In the genomic region with DNA sequence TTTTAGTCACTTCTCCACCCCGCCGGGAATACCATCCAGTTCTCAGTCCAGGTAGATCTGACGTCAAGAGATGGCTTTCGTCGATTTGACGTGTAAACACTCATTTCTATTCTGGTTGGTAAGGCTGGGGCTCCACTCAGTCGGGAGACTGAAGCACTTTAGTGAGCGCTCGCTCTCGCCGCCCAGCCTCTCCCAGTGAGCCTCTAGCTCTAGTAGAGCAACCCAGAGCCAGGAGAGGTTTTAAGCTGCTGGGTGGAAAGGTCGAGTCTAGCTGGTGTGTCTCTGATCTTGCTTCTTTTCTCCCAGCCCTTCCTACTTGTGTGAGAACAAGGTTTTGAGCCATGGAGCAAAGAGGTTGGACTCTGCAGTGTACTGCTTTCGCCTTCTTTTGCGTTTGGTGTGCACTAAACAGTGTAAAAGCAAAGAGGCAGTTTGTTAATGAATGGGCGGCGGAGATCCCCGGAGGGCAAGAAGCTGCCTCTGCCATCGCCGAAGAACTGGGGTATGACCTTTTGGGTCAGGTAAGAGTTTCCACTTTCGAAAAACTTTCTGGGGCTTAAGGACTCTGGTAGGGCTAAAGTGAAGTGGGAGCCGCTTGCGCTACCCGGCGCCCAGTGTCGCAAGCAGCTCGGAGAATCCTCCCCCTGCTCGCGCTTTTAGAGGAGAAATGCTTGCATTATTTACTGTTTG, we compare ENCODE assay signal across 8 mouse cellular contexts. TPM values are rescaled to one million over a fixed set of nuclear protein-coding genes. Genes with fewer than 3 reads are reported as not detected.
DNase-seq lines count a peak whose midpoint lies in the region; ATAC-seq and TF ChIP-seq lines count a peak whose summit lies in the region.

A gene (plus strand): TSS at position 106 of the 690 bp plus-strand sequence.

- peak within 1 kb of the TSS; percentile 44 for H3K4me2 ChIP-seq in embryonic facial prominence, embryonic 12.5 days (replicated peaks)
- peak within 1 kb of the TSS; percentile 62 for H3K4me2 ChIP-seq in intestine, embryonic 16.5 days (ENCODE audit: low read depth, low read length)
- peak within 1 kb of the TSS; percentile 43 for H3K4me2 ChIP-seq in liver, embryonic 16.5 days (ENCODE audit: low read depth, low read length)

- TF ChIP-seq CTCF in gastrocnemius, adult 2 months (IDR thresholded peaks at IDR 0.05) = no peak

- no peak within 1 kb of the TSS for H3K27ac ChIP-seq in gastrocnemius, adult 2 months
- no peak within 1 kb of the TSS for H3K27ac ChIP-seq in embryonic facial prominence, embryonic 12.5 days
- H3K27ac ChIP-seq in intestine, embryonic 16.5 days (ENCODE audit: low read length) = no peak within 1 kb of the TSS
- H3K27ac ChIP-seq in liver, embryonic 16.5 days (ENCODE audit: low read length) = no peak within 1 kb of the TSS

- no peaks in the 10 kb centered on the region for H3K36me3 ChIP-seq in embryonic facial prominence, embryonic 12.5 days
- H3K36me3 ChIP-seq in intestine, embryonic 16.5 days (ENCODE audit: control insufficient read depth, insufficient read depth, low read length) = no peaks in the 10 kb centered on the region
- H3K36me3 ChIP-seq in liver, embryonic 16.5 days (ENCODE audit: control insufficient read depth, insufficient read depth) = no peaks in the 10 kb centered on the region

- no peaks in the 10 kb centered on the region for H3K9me3 ChIP-seq in embryonic facial prominence, embryonic 12.5 days
- no peaks in the 10 kb centered on the region for H3K9me3 ChIP-seq in intestine, embryonic 16.5 days (ENCODE audit: control insufficient read depth, low read length)
- H3K9me3 ChIP-seq in liver, embryonic 16.5 days (replicated peaks; ENCODE audit: control insufficient read depth, low read length) = no peaks in the 10 kb centered on the region

- H3K4me3 ChIP-seq in gastrocnemius, adult 2 months = peak within 1 kb of the TSS; percentile 62
- H3K4me3 ChIP-seq in embryonic facial prominence, embryonic 12.5 days = peak within 1 kb of the TSS; percentile 28
- H3K4me3 ChIP-seq in intestine, embryonic 16.5 days (ENCODE audit: low read length) = peak within 1 kb of the TSS; percentile 34
- H3K4me3 ChIP-seq in liver, embryonic 16.5 days (ENCODE audit: low read depth, low read length) = peak within 1 kb of the TSS; percentile 27; the same call in 1 of the 2 replicates

- no peak within 1 kb of the TSS for H3K9ac ChIP-seq in embryonic facial prominence, embryonic 12.5 days
- 0 out of 2 replicates have a peak within 1 kb of the TSS, but pooled peaks have one; percentile 8 for H3K9ac ChIP-seq in intestine, embryonic 16.5 days (ENCODE audit: low read depth, low read length)
- H3K9ac ChIP-seq in liver, embryonic 16.5 days (ENCODE audit: low read depth, low read length) = no peak within 1 kb of the TSS

- intact Hi-C loops in gastrocnemius, adult 2 months (cut with DNase I) = no loop called here

- H3K27me3 ChIP-seq in embryonic facial prominence, embryonic 12.5 days = peaks cover 23% of the 10 kb centered on the region
- H3K27me3 ChIP-seq in intestine, embryonic 16.5 days (replicated peaks; ENCODE audit: control insufficient read depth, insufficient read depth, low read length) = peaks cover 3% of the 10 kb centered on the region
- peaks cover 5% of the 10 kb centered on the region; the same call in 1 of the 2 replicates for H3K27me3 ChIP-seq in liver, embryonic 16.5 days (ENCODE audit: control insufficient read depth, insufficient read depth, low read depth, low read length)

- H3K4me1 ChIP-seq in embryonic facial prominence, embryonic 12.5 days = peaks cover 7% of the 10 kb centered on the region; the same call in 1 of the 2 replicates
- peaks cover 4% of the 10 kb centered on the region; the same call in 1 of the 2 replicates for H3K4me1 ChIP-seq in intestine, embryonic 16.5 days (ENCODE audit: control insufficient read depth, insufficient read depth, low read length)
- H3K4me1 ChIP-seq in liver, embryonic 16.5 days (ENCODE audit: control insufficient read depth, low read depth, low read length) = no peaks in the 10 kb centered on the region

- DNase-seq in gastrocnemius, adult 2 months = no peak
- DNase-seq in gastrocnemius, adult 18-20 months (ENCODE audit: low spot score) = no peak
- peak; percentile 19 for DNase-seq in adrenal gland, adult 2 months
- peak; percentile 13 for DNase-seq in right cerebral cortex, postnatal 4 days
- DNase-seq in ovary, adult 18-20 months (ENCODE audit: low spot score) = no peak

- WGBS in embryonic facial prominence, embryonic 12.5 days = 1% methylated on average over 28 of the region's 28 CpGs
- 1% methylated on average over 28 of the region's 28 CpGs for WGBS in intestine, embryonic 16.5 days
- WGBS in liver, embryonic 16.5 days (ENCODE audit: insufficient replicate concordance) = 2% methylated on average over 28 of the region's 28 CpGs

- no peak for ATAC-seq in embryonic facial prominence, embryonic 12.5 days (ENCODE audit: insufficient number of reproducible peaks, insufficient read depth, low FRiP score, low TSS enrichment)
- ATAC-seq in intestine, embryonic 16.5 days = peak; percentile 40; the same call in 1 of the 2 replicates
- ATAC-seq in liver, embryonic 16.5 days (ENCODE audit: low read depth) = no peak

RNA-seq across cellular contexts. Expression of the gene that starts here (rescaled TPM):
- total RNA-seq in gastrocnemius, adult 2 months (2021) = under 1 TPM; 0.15 to 0.50 TPM
- total RNA-seq in gastrocnemius, adult 18-20 months (2021) = under 1 TPM; 0.30 to 0.40 TPM
- total RNA-seq in adrenal gland, adult 2 months (2021) = 10 to 100 TPM; 14.4 to 25.3 TPM
- polyA plus RNA-seq in adrenal gland, adult 2 months (2012; rRNA removed) = 1.4 TPM in 2 replicates
- polyA plus RNA-seq in embryonic facial prominence, embryonic 12.5 days (2016; fragmentation: Nextera tagmentation; extraction: Ambion mirVana) = 0.23 and 0.64 TPM in 2 replicates
- polyA plus RNA-seq in intestine, embryonic 16.5 days (2015; fragmentation: Nextera tagmentation; extraction: Ambion mirVana) = 3.2 and 4.7 TPM in 2 replicates
- 0.09 TPM in 1 of 2 replicates, not detected in the other for polyA plus RNA-seq in liver, embryonic 16.5 days (2015; fragmentation: Nextera tagmentation; extraction: Ambion mirVana)

Comparison
In these comparisons a context has a peak if more than half of its experiments do, and no peak if none do; other contexts are left out.
1. RNA of the gene that starts here (total RNA-seq): 14.4 to 25.3 TPM in adrenal gland, adult 2 months; 0.15 to 0.50 TPM in gastrocnemius, adult 2 months and 0.30 to 0.40 TPM in gastrocnemius, adult 18-20 months; every median in the first group is over 10 times any median in the second.
2. DNase-seq: peak in adrenal gland, adult 2 months (single experiment) and right cerebral cortex, postnatal 4 days (single experiment); none in gastrocnemius, adult 2 months (single experiment), gastrocnemius, adult 18-20 months (single experiment) and ovary, adult 18-20 months (single experiment).
3. Peak in every context shown above with its lines, with median percentiles within 50 percentile points of each other: H3K4me3 ChIP-seq and H3K4me2 ChIP-seq.